Comparison of ENCODE assay signal across 11 mouse cellular contexts in the genomic region with DNA sequence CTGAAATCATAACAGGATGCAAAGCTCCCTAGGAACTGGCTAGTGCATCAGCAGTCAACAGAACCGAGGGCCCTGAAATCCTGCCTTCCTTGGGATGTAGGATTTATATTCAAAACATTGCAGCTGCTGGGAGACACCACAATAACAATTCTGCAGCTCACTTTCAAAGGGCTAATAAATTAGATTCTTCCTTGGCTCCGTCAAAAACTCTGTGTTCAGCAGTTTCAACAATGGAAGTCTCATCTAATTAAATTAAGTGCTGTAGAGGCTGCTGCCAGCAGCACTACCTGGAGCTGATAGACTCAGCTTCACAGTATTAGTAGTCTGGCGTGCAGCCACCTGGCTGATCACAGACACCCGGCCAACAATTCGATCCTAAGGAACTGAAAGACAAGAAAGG.
DNase-seq lines count a peak whose midpoint lies in the region; ATAC-seq lines count a peak whose summit lies in the region.
"Had no signal": no experiment of that assay in that cellular context is flagged by ENCODE, and none has a peak within 500 bp of the region (broad histone marks: within the 10 kb centered on the region; RNA-seq: fewer than 3 reads in every experiment).

No protein-coding gene starts in this region.

- ATAC-seq in kidney, embryonic 15.5 days (replicated peaks; ENCODE audit: low FRiP score) = peak; percentile 90
- ATAC-seq in neural tube, embryonic 13.5 days (ENCODE audit: low read depth) = peak; percentile 82
- ATAC-seq in forebrain, embryonic 16.5 days = peak; percentile 77
- ATAC-seq in neural tube, embryonic 14.5 days (ENCODE audit: low read depth) = peak; percentile 84; the same call in 1 of the 2 replicates
- ATAC-seq in heart, embryonic 12.5 days (ENCODE audit: insufficient number of reproducible peaks, low FRiP score) = no peak

- H3K9ac ChIP-seq in kidney, embryonic 15.5 days = no peak overlapping the region
- H3K9ac ChIP-seq in neural tube, embryonic 13.5 days = no peak overlapping the region
- no peak overlapping the region for H3K9ac ChIP-seq in forebrain, embryonic 16.5 days (replicated peaks; ENCODE audit: low read depth, low read length)
- no peak overlapping the region for H3K9ac ChIP-seq in neural tube, embryonic 14.5 days (replicated peaks; ENCODE audit: low read depth, low read length)
- no peak overlapping the region for H3K9ac ChIP-seq in heart, embryonic 12.5 days
- H3K9ac ChIP-seq: limb, embryonic 15.5 days had no signal

- 0 out of 2 replicates have a peak overlapping the region, but pooled peaks have one; percentile 7 for H3K4me3 ChIP-seq in kidney, embryonic 15.5 days (replicated peaks)
- no peak overlapping the region for H3K4me3 ChIP-seq in neural tube, embryonic 13.5 days
- no peak overlapping the region for H3K4me3 ChIP-seq in forebrain, embryonic 16.5 days (replicated peaks; ENCODE audit: low read length)
- H3K4me3 ChIP-seq in neural tube, embryonic 14.5 days (ENCODE audit: low read depth, low read length) = no peak overlapping the region
- H3K4me3 ChIP-seq in heart, embryonic 12.5 days = no peak overlapping the region
- H3K4me3 ChIP-seq: limb, embryonic 15.5 days had no signal

- no peak for DNase-seq in kidney, postnatal 14 days
- DNase-seq in neural tube, embryonic 10.5 days (ENCODE audit: extremely low spot score, low spot score) = no peak
- DNase-seq: gastrocnemius, postnatal 10 days; thymus, postnatal 25 days had no signal

- no peaks in the 10 kb centered on the region for H3K9me3 ChIP-seq in kidney, embryonic 15.5 days (replicated peaks)
- H3K9me3 ChIP-seq in neural tube, embryonic 13.5 days = no peaks in the 10 kb centered on the region
- no peaks in the 10 kb centered on the region for H3K9me3 ChIP-seq in forebrain, embryonic 16.5 days (ENCODE audit: control insufficient read depth, low read length)
- no peaks in the 10 kb centered on the region for H3K9me3 ChIP-seq in neural tube, embryonic 14.5 days (ENCODE audit: control insufficient read depth, low read length)
- no peaks in the 10 kb centered on the region for H3K9me3 ChIP-seq in heart, embryonic 12.5 days (replicated peaks)
- H3K9me3 ChIP-seq: limb, embryonic 15.5 days had no signal

- WGBS in kidney, embryonic 15.5 days = 7% methylated on average over 5 of the region's 5 CpGs
- WGBS in neural tube, embryonic 13.5 days = 14% methylated on average over 5 of the region's 5 CpGs
- WGBS in forebrain, embryonic 16.5 days = 10% methylated on average over 5 of the region's 5 CpGs
- WGBS in neural tube, embryonic 14.5 days = 16% methylated on average over 5 of the region's 5 CpGs
- WGBS in heart, embryonic 12.5 days = 54% methylated on average over 5 of the region's 5 CpGs

- peak overlapping the region; percentile 37; the same call in 1 of the 2 replicates for H3K4me2 ChIP-seq in kidney, embryonic 15.5 days
- H3K4me2 ChIP-seq in neural tube, embryonic 13.5 days = peak overlapping the region; percentile 20; the same call in 1 of the 2 replicates
- H3K4me2 ChIP-seq in forebrain, embryonic 16.5 days (ENCODE audit: low read length) = no peak overlapping the region; the same call in 1 of the 2 replicates
- H3K4me2 ChIP-seq in neural tube, embryonic 14.5 days (ENCODE audit: low read depth, low read length) = peak overlapping the region; percentile 9; the same call in 1 of the 2 replicates
- no peak overlapping the region for H3K4me2 ChIP-seq in heart, embryonic 12.5 days
- H3K4me2 ChIP-seq: limb, embryonic 15.5 days had no signal

- H3K4me1 ChIP-seq in kidney, embryonic 15.5 days = peaks cover 7% of the 10 kb centered on the region
- peaks cover 10% of the 10 kb centered on the region for H3K4me1 ChIP-seq in neural tube, embryonic 13.5 days (replicated peaks)
- peaks cover 2% of the 10 kb centered on the region; the same call in 1 of the 2 replicates for H3K4me1 ChIP-seq in forebrain, embryonic 16.5 days (replicated peaks; ENCODE audit: control insufficient read depth, insufficient read depth, low read length)
- H3K4me1 ChIP-seq in neural tube, embryonic 14.5 days (ENCODE audit: control insufficient read depth, insufficient read depth, low read length) = no peaks in the 10 kb centered on the region
- H3K4me1 ChIP-seq in heart, embryonic 12.5 days (replicated peaks) = no peaks in the 10 kb centered on the region
- H3K4me1 ChIP-seq: limb, embryonic 15.5 days had no signal

- H3K27me3 ChIP-seq in kidney, embryonic 15.5 days = no peaks in the 10 kb centered on the region
- no peaks in the 10 kb centered on the region for H3K27me3 ChIP-seq in neural tube, embryonic 13.5 days
- no peaks in the 10 kb centered on the region for H3K27me3 ChIP-seq in forebrain, embryonic 16.5 days (replicated peaks; ENCODE audit: control insufficient read depth, insufficient read depth, low read length)
- H3K27me3 ChIP-seq in neural tube, embryonic 14.5 days (ENCODE audit: control insufficient read depth, insufficient read depth, low read length) = no peaks in the 10 kb centered on the region
- H3K27me3 ChIP-seq in heart, embryonic 12.5 days (replicated peaks) = no peaks in the 10 kb centered on the region
- H3K27me3 ChIP-seq: limb, embryonic 15.5 days had no signal

- no peaks in the 10 kb centered on the region for H3K36me3 ChIP-seq in kidney, embryonic 15.5 days
- H3K36me3 ChIP-seq in neural tube, embryonic 13.5 days = no peaks in the 10 kb centered on the region
- no peaks in the 10 kb centered on the region for H3K36me3 ChIP-seq in forebrain, embryonic 16.5 days (ENCODE audit: control insufficient read depth, insufficient read depth)
- no peaks in the 10 kb centered on the region for H3K36me3 ChIP-seq in neural tube, embryonic 14.5 days (ENCODE audit: control insufficient read depth, insufficient read depth, low read length)
- no peaks in the 10 kb centered on the region for H3K36me3 ChIP-seq in heart, embryonic 12.5 days
- H3K36me3 ChIP-seq: limb, embryonic 15.5 days had no signal

- H3K27ac ChIP-seq in kidney, embryonic 15.5 days = 0 out of 2 replicates have a peak overlapping the region, but pooled peaks have one; percentile 37
- peak overlapping the region; percentile 55 for H3K27ac ChIP-seq in neural tube, embryonic 13.5 days (replicated peaks)
- H3K27ac ChIP-seq in forebrain, embryonic 16.5 days (ENCODE audit: low read length) = no peak overlapping the region
- H3K27ac ChIP-seq in neural tube, embryonic 14.5 days (ENCODE audit: low read depth, low read length) = no peak overlapping the region
- no peak overlapping the region for H3K27ac ChIP-seq in heart, embryonic 12.5 days (ENCODE audit: poor library complexity, severe bottlenecking)
- H3K27ac ChIP-seq: limb, embryonic 15.5 days; macrophage had no signal

Comparison
In these comparisons a context has a peak if more than half of its experiments do, and no peak if none do; other contexts are left out.
1. H3K27ac ChIP-seq: peak in kidney, embryonic 15.5 days (single experiment) and neural tube, embryonic 13.5 days (single experiment); none in forebrain, embryonic 16.5 days (single experiment), neural tube, embryonic 14.5 days (single experiment) and heart, embryonic 12.5 days (single experiment).
2. H3K4me2 ChIP-seq: peak in kidney, embryonic 15.5 days (single experiment), neural tube, embryonic 13.5 days (single experiment) and neural tube, embryonic 14.5 days (single experiment); none in forebrain, embryonic 16.5 days (single experiment) and heart, embryonic 12.5 days (single experiment).